Mouse (Mus musculus) megakaryocyte, embryonic 14.5 days (primary cell): Measurements from ENCODE around the gene Cmtm7. TPM values are rescaled to one million over a fixed set of nuclear protein-coding genes. Genes with fewer than 3 reads are reported as not detected.

Source experiments
- H3K27me3 ChIP-seq: replicated peaks from 2 replicates; pipeline ENCODE3; 2012; ENCODE audit warnings: inconsistent platforms
- H3K36me3 ChIP-seq: replicated peaks from 2 replicates; pipeline ENCODE3; 2012; ENCODE audit warnings: low read length, inconsistent platforms, mixed read lengths
- H3K4me1 ChIP-seq: 2 replicates; pipeline ENCODE4 v1.6.1; 2012; ENCODE audit warnings: inconsistent platforms
- H3K4me3 ChIP-seq: replicated peaks from 2 replicates; pipeline ENCODE3; 2012; ENCODE audit warnings: moderate library complexity, mild to moderate bottlenecking, inconsistent platforms
- H3K9me3 ChIP-seq: 2 replicates; pipeline ENCODE4 v1.6.1; 2012; ENCODE audit warnings: inconsistent platforms
- FLI1 ChIP-seq: IDR thresholded peaks from 2 replicates; pipeline ENCODE4 v1.6.1; 2012; ENCODE audit warnings: low read length, inconsistent platforms, mixed read lengths
- GATA1 ChIP-seq: IDR thresholded peaks from 3 replicates; pipeline ENCODE4 v1.6.1; 2012; ENCODE audit warnings: mixed read lengths, low read length, inconsistent platforms, borderline replicate concordance
- polyA plus RNA-seq: library from polyadenylated mRNA; stranded (reverse); fragments of >175 nt; gene quantifications from 2 replicates; pipeline ENCODE4 v1.2.3, GENCODE M21; 2012; ENCODE audit warnings: low replicate concordance; ENCODE audit not compliant: insufficient read depth

The Cmtm7 gene
- polyA plus RNA-seq, 1 experiment, result 110 TPM

- Histone ChIP-seq H3K9me3 (peaks cover 2% of the 10 kb centered on the region; the same call in 1 of the 2 replicates), H3K27me3 (peaks cover 4% of the 10 kb centered on the region), H3K36me3 (no peaks in the 10 kb centered on the region), H3K4me1 (peaks cover 25% of the 10 kb centered on the region), H3K4me3 (no peak overlapping the region)
- TF ChIP-seq FLI1 (no peak), GATA1 (no peak)
Observed at GRCm38 (mm10) chr9:114816121-114816520, 34.5 kb upstream of the Cmtm7 start.

DNA sequence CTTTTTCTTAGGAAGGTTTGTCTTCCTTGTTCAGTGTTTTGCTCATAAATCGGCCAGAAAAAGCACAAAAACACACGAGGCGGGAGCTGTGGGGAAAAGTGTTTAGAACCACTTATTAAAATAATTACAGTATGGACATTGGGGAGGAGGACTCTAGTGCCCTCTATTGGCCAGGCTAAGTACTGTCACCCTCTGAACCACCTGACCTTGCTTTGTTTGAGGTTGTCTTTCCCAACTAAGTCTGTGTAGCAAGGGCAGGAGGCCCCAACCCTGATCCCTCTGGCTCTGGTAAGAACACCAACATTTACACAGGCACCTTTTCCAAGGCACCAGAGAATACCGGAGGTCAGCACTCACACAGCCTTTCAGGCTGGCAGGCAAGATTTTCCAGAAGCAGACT lies 33.7 kb upstream of the Cmtm7 start:
- peaks cover 2% of the 10 kb centered on the region; the same call in 1 of the 2 replicates for H3K9me3 ChIP-seq
- no peak for TF ChIP-seq GATA1
- no peak for TF ChIP-seq FLI1
- H3K36me3 ChIP-seq, result no peaks in the 10 kb centered on the region
- H3K4me1 ChIP-seq, result peaks cover 30% of the 10 kb centered on the region
- no peak overlapping the region for H3K4me3 ChIP-seq
- peaks cover 4% of the 10 kb centered on the region for H3K27me3 ChIP-seq

- H3K4me1 ChIP-seq, result peaks cover 30% of the 10 kb centered on the region
- H3K27me3 ChIP-seq, result peaks cover 16% of the 10 kb centered on the region
- TF ChIP-seq FLI1 (no peak), GATA1 (no peak)
- H3K9me3 ChIP-seq, result peaks cover 2% of the 10 kb centered on the region; the same call in 1 of the 2 replicates
- no peak overlapping the region for H3K4me3 ChIP-seq
- no peaks in the 10 kb centered on the region for H3K36me3 ChIP-seq
Observed at GRCm38 (mm10) chr9:114812001-114812400, 30.3 kb upstream of the Cmtm7 start.

GRCm38 (mm10) chr9:114810837-114811236 lies 29.2 kb upstream of the Cmtm7 start:
- peaks cover 2% of the 10 kb centered on the region; the same call in 1 of the 2 replicates for H3K9me3 ChIP-seq
- no peak for TF ChIP-seq FLI1
- no peak for TF ChIP-seq GATA1
- H3K36me3 ChIP-seq, result no peaks in the 10 kb centered on the region
- no peak overlapping the region for H3K4me3 ChIP-seq
- H3K4me1 ChIP-seq, result peaks cover 30% of the 10 kb centered on the region
- peaks cover 17% of the 10 kb centered on the region for H3K27me3 ChIP-seq

DNA sequence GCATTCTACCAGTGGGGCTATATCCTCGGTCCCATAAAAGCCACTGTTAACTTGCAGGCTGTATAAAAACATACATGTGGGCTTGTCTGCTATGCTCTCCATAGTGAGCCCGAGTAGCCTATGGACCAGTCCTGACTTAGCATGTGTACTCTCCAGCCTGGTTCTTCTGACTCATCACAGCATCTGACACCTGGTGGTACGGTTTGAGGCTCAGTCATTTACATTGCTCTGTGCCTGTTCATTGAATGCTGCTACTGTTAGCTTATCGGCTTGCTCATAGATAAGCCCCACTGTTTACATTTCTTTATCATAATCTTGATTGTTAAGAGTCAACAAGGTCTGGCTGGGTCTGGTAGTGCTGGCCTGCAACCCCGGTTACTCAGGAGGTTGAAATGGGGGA lies 27.0 kb upstream of the Cmtm7 start:
- no peak overlapping the region for H3K4me3 ChIP-seq
- H3K27me3 ChIP-seq, result peaks cover 23% of the 10 kb centered on the region
- H3K4me1 ChIP-seq, result peaks cover 20% of the 10 kb centered on the region
- no peaks in the 10 kb centered on the region for H3K9me3 ChIP-seq
- no peaks in the 10 kb centered on the region for H3K36me3 ChIP-seq
- TF ChIP-seq GATA1 (no peak), FLI1 (no peak)

DNA sequence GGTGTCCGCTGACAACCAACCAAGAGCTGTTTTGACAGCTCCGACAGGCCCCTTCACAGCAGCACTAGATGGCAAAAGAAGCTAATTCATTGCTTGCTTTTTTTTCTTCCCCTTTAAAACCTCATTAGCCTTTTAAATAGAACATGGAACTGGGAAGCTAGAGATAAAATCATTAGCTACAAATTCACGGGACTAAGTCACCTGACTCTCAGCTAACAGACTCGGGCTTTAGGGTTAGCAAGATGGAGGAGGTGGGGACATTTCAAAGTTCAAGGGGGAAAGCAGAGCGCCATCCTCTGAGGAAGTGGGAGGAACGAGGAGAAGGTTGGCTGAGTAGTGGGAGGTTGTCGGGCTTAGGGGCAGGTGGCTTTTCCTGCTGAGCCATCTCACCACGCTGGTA lies 25.6 kb upstream of the Cmtm7 start:
- TF ChIP-seq GATA1 (no peak), FLI1 (no peak)
- Histone ChIP-seq H3K4me3 (no peak overlapping the region), H3K4me1 (peaks cover 16% of the 10 kb centered on the region), H3K9me3 (peaks cover 2% of the 10 kb centered on the region), H3K36me3 (no peaks in the 10 kb centered on the region), H3K27me3 (peaks cover 27% of the 10 kb centered on the region)

- Histone ChIP-seq H3K27me3 (peaks cover 39% of the 10 kb centered on the region), H3K4me1 (no peaks in the 10 kb centered on the region; the same call in 1 of the 2 replicates), H3K9me3 (peaks cover 4% of the 10 kb centered on the region), H3K36me3 (no peaks in the 10 kb centered on the region), H3K4me3 (peak overlapping the region; percentile 21)
- TF ChIP-seq GATA1, result no peak
- no peak for TF ChIP-seq FLI1
Observed at GRCm38 (mm10) chr9:114805151-114805671, 23.6 kb upstream of the Cmtm7 start.

DNA sequence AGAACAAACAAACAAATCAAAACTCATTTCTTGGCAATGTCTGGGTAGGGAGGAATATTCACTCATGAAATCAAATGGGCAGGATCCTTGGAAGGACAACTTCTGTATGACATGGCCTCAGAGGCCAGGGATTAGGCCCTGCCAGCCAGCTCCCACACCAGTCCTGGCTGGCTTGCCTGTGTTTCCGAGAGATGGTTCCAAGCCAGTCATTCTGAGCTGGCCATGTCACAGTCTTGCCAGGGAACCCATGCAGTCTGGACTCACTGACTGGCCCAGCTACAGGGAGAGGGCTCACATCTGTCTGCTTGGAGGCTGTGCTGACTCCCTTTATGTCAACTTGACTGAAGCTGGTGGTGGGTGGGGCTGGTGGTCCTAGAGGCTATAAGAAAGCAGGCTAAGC lies 20.5 kb upstream of the Cmtm7 start:
- no peaks in the 10 kb centered on the region for H3K36me3 ChIP-seq
- peaks cover 53% of the 10 kb centered on the region for H3K27me3 ChIP-seq
- H3K9me3 ChIP-seq, result peaks cover 4% of the 10 kb centered on the region
- H3K4me3 ChIP-seq, result no peak overlapping the region
- TF ChIP-seq GATA1 (no peak), FLI1 (no peak)
- peaks cover 7% of the 10 kb centered on the region; the same call in 1 of the 2 replicates for H3K4me1 ChIP-seq

GRCm38 (mm10) chr9:114801301-114801700 lies 19.6 kb upstream of the Cmtm7 start:
- TF ChIP-seq GATA1 (no peak), FLI1 (no peak)
- Histone ChIP-seq H3K9me3 (peaks cover 4% of the 10 kb centered on the region), H3K27me3 (peaks cover 57% of the 10 kb centered on the region), H3K4me1 (peaks cover 8% of the 10 kb centered on the region; the same call in 1 of the 2 replicates), H3K36me3 (no peaks in the 10 kb centered on the region), H3K4me3 (no peak overlapping the region)

GRCm38 (mm10) chr9:114799498-114800107 lies 17.9 kb upstream of the Cmtm7 start:
- no peak overlapping the region for H3K4me3 ChIP-seq
- peaks cover 53% of the 10 kb centered on the region for H3K27me3 ChIP-seq
- H3K9me3 ChIP-seq, result peaks cover 4% of the 10 kb centered on the region
- TF ChIP-seq FLI1, result no peak
- TF ChIP-seq GATA1, result no peak
- peaks cover 8% of the 10 kb centered on the region; the same call in 1 of the 2 replicates for H3K4me1 ChIP-seq
- H3K36me3 ChIP-seq, result no peaks in the 10 kb centered on the region
